Mouse (Mus musculus) forebrain, embryonic 16.5 days (tissue): ENCODE data around the gene Pde6c. TPM values are rescaled to one million over a fixed set of nuclear protein-coding genes. Genes with fewer than 3 reads are reported as not detected.

Source experiments
- ATAC-seq: fragments of 200-750 bp; cut with Nextera tagmentation; 2 replicates; pipeline ENCODE4 v1.8.0; 2017; ENCODE audit warnings: mild to moderate bottlenecking, moderate library complexity
- H3K27ac ChIP-seq: fragments of 300-500 bp; sonication (generic); 2 replicates; pipeline ENCODE4 v1.5.1; 2014; ENCODE audit warnings: low read length, control low read depth
- H3K27me3 ChIP-seq: fragments of 300-500 bp; sonication (generic); replicated peaks from 2 replicates; pipeline ENCODE4 v1.6.1; 2014; ENCODE audit warnings: low read length; ENCODE audit not compliant: control insufficient read depth, insufficient read depth
- H3K36me3 ChIP-seq: fragments of 300-500 bp; sonication (generic); 2 replicates; pipeline ENCODE4 v1.6.1; 2014; ENCODE audit not compliant: control insufficient read depth, insufficient read depth
- H3K4me1 ChIP-seq: fragments of 300-500 bp; sonication (generic); replicated peaks from 2 replicates; pipeline ENCODE4 v1.6.1; 2014; ENCODE audit warnings: low read length; ENCODE audit not compliant: control insufficient read depth, insufficient read depth
- H3K4me2 ChIP-seq: fragments of 300-500 bp; sonication (generic); 2 replicates; pipeline ENCODE4 v1.6.1; 2014; ENCODE audit warnings: mild to moderate bottlenecking, low read length, control low read depth
- H3K4me3 ChIP-seq: fragments of 300-500 bp; sonication (generic); replicated peaks from 2 replicates; pipeline ENCODE4 v1.5.1; 2014; ENCODE audit warnings: mild to moderate bottlenecking, low read length, control low read depth
- H3K9ac ChIP-seq: fragments of 300-500 bp; sonication (generic); replicated peaks from 2 replicates; pipeline ENCODE4 v1.6.1; 2014; ENCODE audit warnings: low read depth, low read length, control low read depth
- H3K9me3 ChIP-seq: fragments of 300-500 bp; sonication (generic); 2 replicates; pipeline ENCODE4 v1.6.1; 2016; ENCODE audit warnings: low read length; ENCODE audit not compliant: control insufficient read depth
- WGBS: fragments of 180-500 bp; shearing (Covaris S2); extraction: QIAGEN DNeasy Blood & Tissue Kit; methylation state at CpG from one replicate; pipeline ENCODE4 v1.1.7; 2014; 5-methylcytosine and 5-hydroxymethylcytosine counted together
- polyA plus RNA-seq: library from polyadenylated mRNA; unstranded; fragments of >200 nt; fragmentation: Nextera tagmentation; extraction: Ambion mirVana; gene quantifications from 2 replicates; pipeline ENCODE4 v1.2.1, GENCODE M21; 2015

Pde6c gene
- 0.16 and 0.19 TPM in 2 replicates for polyA plus RNA-seq

- H3K27me3 ChIP-seq = no peaks in the 10 kb centered on the region
- H3K9me3 ChIP-seq = no peaks in the 10 kb centered on the region
- WGBS = 80% methylated on average over 6 of the region's 6 CpGs
These were observed at the start of gene Pde6c for GRCm38 (mm10) chr19:38132481-38132880. Pde6c (plus strand) TSS chr19:38132781.

GRCm38 (mm10) chr19:38082931-38083525, 49.6 kb upstream of the Pde6c start:
- 86% methylated on average over 5 of the region's 5 CpGs for WGBS
- no peaks in the 10 kb centered on the region for H3K36me3 ChIP-seq
- no peak overlapping the region for H3K4me3 ChIP-seq
- no peak for ATAC-seq
- H3K4me1 ChIP-seq = no peaks in the 10 kb centered on the region
- no peak overlapping the region for H3K4me2 ChIP-seq
- H3K9ac ChIP-seq = no peak overlapping the region
- H3K27me3 ChIP-seq = no peaks in the 10 kb centered on the region
- H3K9me3 ChIP-seq = no peaks in the 10 kb centered on the region
- no peak overlapping the region for H3K27ac ChIP-seq

More at GRCm38 (mm10) chr19:38132481-38132880, at the start of gene Pde6c:
- H3K36me3 ChIP-seq = no peaks in the 10 kb centered on the region
- no peaks in the 10 kb centered on the region for H3K4me1 ChIP-seq
- H3K4me2 ChIP-seq = no peak within 1 kb of the TSS
- H3K27ac ChIP-seq = no peak within 1 kb of the TSS
- H3K4me3 ChIP-seq = no peak within 1 kb of the TSS
- ATAC-seq = no peak
- H3K9ac ChIP-seq = no peak within 1 kb of the TSS

GRCm38 (mm10) chr19:38085841-38086240, 46.7 kb upstream of the Pde6c start:
- Histone ChIP-seq H3K36me3 (no peaks in the 10 kb centered on the region), H3K4me1 (no peaks in the 10 kb centered on the region)
- 89% methylated on average over 4 of the region's 4 CpGs for WGBS

GRCm38 (mm10) chr19:38086948-38087551, 45.5 kb upstream of the Pde6c start:
- Histone ChIP-seq H3K9ac (no peak overlapping the region), H3K27ac (no peak overlapping the region)
- peak; percentile 67; the same call in 1 of the 2 replicates for ATAC-seq

More at GRCm38 (mm10) chr19:38085841-38086240, 46.7 kb upstream of the Pde6c start:
- no peak overlapping the region for H3K4me2 ChIP-seq
- no peak for ATAC-seq
- no peaks in the 10 kb centered on the region for H3K9me3 ChIP-seq
- H3K4me3 ChIP-seq = no peak overlapping the region
- H3K27me3 ChIP-seq = no peaks in the 10 kb centered on the region
- no peak overlapping the region for H3K27ac ChIP-seq
- H3K9ac ChIP-seq = no peak overlapping the region

GRCm38 (mm10) chr19:38089358-38089757, 43.2 kb upstream of the Pde6c start:
- H3K4me2 ChIP-seq = no peak overlapping the region
- no peak overlapping the region for H3K4me3 ChIP-seq
- no peaks in the 10 kb centered on the region for H3K9me3 ChIP-seq
- no peak overlapping the region for H3K9ac ChIP-seq
- no peaks in the 10 kb centered on the region for H3K27me3 ChIP-seq
- no peak for ATAC-seq
- 80% methylated on average over 8 of the region's 8 CpGs for WGBS
- H3K36me3 ChIP-seq = no peaks in the 10 kb centered on the region
- H3K27ac ChIP-seq = no peak overlapping the region
- H3K4me1 ChIP-seq = no peaks in the 10 kb centered on the region

More at GRCm38 (mm10) chr19:38086948-38087551, 45.5 kb upstream of the Pde6c start:
- no peaks in the 10 kb centered on the region for H3K27me3 ChIP-seq
- 53% methylated on average over 11 of the region's 11 CpGs for WGBS
- no peak overlapping the region for H3K4me3 ChIP-seq
- H3K36me3 ChIP-seq = no peaks in the 10 kb centered on the region
- H3K4me1 ChIP-seq = no peaks in the 10 kb centered on the region
- H3K9me3 ChIP-seq = no peaks in the 10 kb centered on the region
- no peak overlapping the region for H3K4me2 ChIP-seq

- H3K4me2 ChIP-seq = no peak overlapping the region
- H3K9me3 ChIP-seq = no peaks in the 10 kb centered on the region
- H3K27ac ChIP-seq = no peak overlapping the region
- no peaks in the 10 kb centered on the region for H3K36me3 ChIP-seq
- no peak overlapping the region for H3K9ac ChIP-seq
- H3K4me1 ChIP-seq = no peaks in the 10 kb centered on the region
- H3K27me3 ChIP-seq = peaks cover 11% of the 10 kb centered on the region
- H3K4me3 ChIP-seq = no peak overlapping the region
- WGBS = 59% methylated on average over 4 of the region's 4 CpGs
- no peak for ATAC-seq
These were observed 41.0 kb upstream of the Pde6c start for GRCm38 (mm10) chr19:38091512-38091985.

GRCm38 (mm10) chr19:38096231-38096630, 36.4 kb upstream of the Pde6c start:
- Histone ChIP-seq H3K9me3 (no peaks in the 10 kb centered on the region), H3K36me3 (no peaks in the 10 kb centered on the region), H3K27me3 (peaks cover 36% of the 10 kb centered on the region), H3K9ac (no peak overlapping the region), H3K4me1 (peaks cover 9% of the 10 kb centered on the region), H3K4me3 (no peak overlapping the region), H3K27ac (no peak overlapping the region), H3K4me2 (no peak overlapping the region)
- no peak for ATAC-seq
- 8% methylated on average over 4 of the region's 4 CpGs for WGBS

- H3K4me3 ChIP-seq = peak within 1 kb of the TSS; percentile 34
- H3K27me3 ChIP-seq = peaks cover 36% of the 10 kb centered on the region
- peak within 1 kb of the TSS; percentile 49 for H3K4me2 ChIP-seq
- no peak within 1 kb of the TSS for H3K9ac ChIP-seq
- peaks cover 9% of the 10 kb centered on the region for H3K4me1 ChIP-seq
- 0% methylated on average over 70 of the region's 77 CpGs for WGBS
- H3K27ac ChIP-seq = no peak within 1 kb of the TSS
- no peaks in the 10 kb centered on the region for H3K9me3 ChIP-seq
- ATAC-seq = peak; percentile 26
- H3K36me3 ChIP-seq = no peaks in the 10 kb centered on the region
These were observed 35.5 kb upstream of the Pde6c start, which contains the start of gene Ffar4 for GRCm38 (mm10) chr19:38096858-38097758. Ffar4 (plus strand) TSS chr19:38097071.

GRCm38 (mm10) chr19:38107871-38108270, 24.7 kb upstream of the Pde6c start:
- WGBS = 95% methylated on average over 4 of the region's 4 CpGs
- H3K9me3 ChIP-seq = no peaks in the 10 kb centered on the region
- H3K27ac ChIP-seq = no peak overlapping the region
- no peaks in the 10 kb centered on the region for H3K4me1 ChIP-seq
- H3K27me3 ChIP-seq = no peaks in the 10 kb centered on the region
- no peak overlapping the region for H3K9ac ChIP-seq
- H3K4me3 ChIP-seq = no peak overlapping the region
- no peak overlapping the region for H3K4me2 ChIP-seq
- ATAC-seq = no peak
- H3K36me3 ChIP-seq = no peaks in the 10 kb centered on the region
